ENCODE assay signal across 32 mouse cellular contexts in the genomic region with DNA sequence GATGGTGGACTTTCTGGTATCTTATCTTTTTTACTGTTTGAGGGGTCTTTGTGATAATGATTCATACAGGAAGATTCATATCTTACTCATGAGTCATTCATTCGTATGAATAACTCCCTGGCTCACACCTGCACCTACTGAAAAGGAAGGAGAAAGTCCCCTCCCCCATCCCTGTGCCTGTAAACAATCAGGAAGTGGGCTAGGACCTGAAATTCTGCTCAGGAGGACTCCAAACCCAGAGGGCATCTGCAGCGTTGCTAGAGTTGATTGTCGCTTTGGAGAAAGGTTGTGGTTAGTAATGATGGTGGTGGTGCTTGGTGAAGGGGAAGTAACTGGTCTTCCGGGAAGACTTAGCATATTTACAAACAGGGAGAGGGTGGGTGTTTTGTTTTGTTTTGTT.
DNase-seq lines count a peak whose midpoint lies in the region; ATAC-seq and TF ChIP-seq lines count a peak whose summit lies in the region.
"Had no signal": no experiment of that assay in that cellular context is flagged by ENCODE, and none has a peak within 500 bp of the region (broad histone marks: within the 10 kb centered on the region; RNA-seq: fewer than 3 reads in every experiment).

No protein-coding gene starts in this region.

- ATAC-seq in embryonic facial prominence, embryonic 14.5 days (ENCODE audit: low read depth), result no peak
- ATAC-seq in midbrain, embryonic 14.5 days (ENCODE audit: low FRiP score, low TSS enrichment), result no peak
- ATAC-seq: forebrain, embryonic 16.5 days; hindbrain, postnatal 0 days; intestine, embryonic 16.5 days; midbrain, embryonic 16.5 days; Patski had no signal

- H3K27me3 ChIP-seq in embryonic facial prominence, embryonic 14.5 days (replicated peaks; ENCODE audit: control insufficient read depth, insufficient read depth, low read length), result no peaks in the 10 kb centered on the region
- H3K27me3 ChIP-seq in embryonic facial prominence, embryonic 10.5 days (replicated peaks; ENCODE audit: low read depth, poor library complexity, severe bottlenecking), result no peaks in the 10 kb centered on the region
- no peaks in the 10 kb centered on the region for H3K27me3 ChIP-seq in thymus, adult 2 months (ENCODE audit: control insufficient read depth, insufficient read depth, low read length)
- no peaks in the 10 kb centered on the region for H3K27me3 ChIP-seq in midbrain, embryonic 14.5 days (ENCODE audit: control insufficient read depth, insufficient read depth, low read length)
- H3K27me3 ChIP-seq: embryonic facial prominence, embryonic 12.5 days; heart, embryonic 15.5 days; hindbrain, embryonic 12.5 days; limb, embryonic 12.5 days; liver, embryonic 15.5 days; neural tube, embryonic 12.5 days; Patski had no signal

- no peak overlapping the region for H3K9ac ChIP-seq in embryonic facial prominence, embryonic 14.5 days (ENCODE audit: low read depth, low read length)
- no peak overlapping the region for H3K9ac ChIP-seq in midbrain, embryonic 14.5 days (replicated peaks; ENCODE audit: low read length)
- H3K9ac ChIP-seq: embryonic facial prominence, embryonic 12.5 days; heart, embryonic 15.5 days; hindbrain, embryonic 12.5 days; limb, embryonic 12.5 days; liver, embryonic 15.5 days; lung, embryonic 14.5 days; neural tube, embryonic 12.5 days had no signal

- no peaks in the 10 kb centered on the region for H3K9me3 ChIP-seq in embryonic facial prominence, embryonic 14.5 days (ENCODE audit: control insufficient read depth, low read length)
- H3K9me3 ChIP-seq in embryonic facial prominence, embryonic 10.5 days, result no peaks in the 10 kb centered on the region
- no peaks in the 10 kb centered on the region for H3K9me3 ChIP-seq in midbrain, embryonic 14.5 days (ENCODE audit: control insufficient read depth, low read length)
- H3K9me3 ChIP-seq: embryonic facial prominence, embryonic 12.5 days; heart, embryonic 10.5 days; heart, embryonic 15.5 days; hindbrain, embryonic 12.5 days; limb, embryonic 12.5 days; liver, embryonic 15.5 days; midbrain, embryonic 10.5 days; neural tube, embryonic 12.5 days had no signal

- no peak for TF ChIP-seq CTCF in thymus, adult 2 months (IDR thresholded peaks at IDR 0.05; ENCODE audit: borderline replicate concordance, control insufficient read depth, extremely low read depth, insufficient read depth, low read length, poor library complexity)

- H3K27ac ChIP-seq in embryonic facial prominence, embryonic 14.5 days (replicated peaks; ENCODE audit: low read depth, low read length), result no peak overlapping the region
- H3K27ac ChIP-seq in embryonic facial prominence, embryonic 10.5 days (replicated peaks), result no peak overlapping the region
- H3K27ac ChIP-seq in thymus, adult 2 months (ENCODE audit: control insufficient read depth, insufficient read depth, low read length), result peak overlapping the region; percentile 65
- H3K27ac ChIP-seq in midbrain, embryonic 14.5 days (replicated peaks; ENCODE audit: low read depth, low read length), result no peak overlapping the region
- H3K27ac ChIP-seq: embryonic facial prominence, embryonic 12.5 days; gastrocnemius, adult 2 months; heart, embryonic 10.5 days; heart, embryonic 15.5 days; hindbrain, embryonic 12.5 days; hindbrain, postnatal 0 days; kidney, postnatal 0 days; limb, embryonic 12.5 days; liver, embryonic 15.5 days; midbrain, embryonic 10.5 days; neural tube, embryonic 12.5 days had no signal

- no peaks in the 10 kb centered on the region for H3K4me1 ChIP-seq in embryonic facial prominence, embryonic 14.5 days (ENCODE audit: control insufficient read depth, insufficient read depth, low read length)
- no peaks in the 10 kb centered on the region for H3K4me1 ChIP-seq in embryonic facial prominence, embryonic 10.5 days
- H3K4me1 ChIP-seq in thymus, adult 2 months (replicated peaks; ENCODE audit: control insufficient read depth, insufficient read depth, low read length), result peaks cover 5% of the 10 kb centered on the region
- no peaks in the 10 kb centered on the region for H3K4me1 ChIP-seq in midbrain, embryonic 14.5 days (ENCODE audit: control insufficient read depth, insufficient read depth, low read length)
- H3K4me1 ChIP-seq: embryonic facial prominence, embryonic 12.5 days; heart, embryonic 10.5 days; heart, embryonic 15.5 days; hindbrain, embryonic 12.5 days; limb, embryonic 12.5 days; liver, embryonic 15.5 days; midbrain, embryonic 10.5 days; neural tube, embryonic 12.5 days had no signal

- H3K36me3 ChIP-seq in embryonic facial prominence, embryonic 14.5 days (ENCODE audit: control insufficient read depth, insufficient read depth, low read length), result no peaks in the 10 kb centered on the region
- H3K36me3 ChIP-seq in embryonic facial prominence, embryonic 10.5 days (replicated peaks), result no peaks in the 10 kb centered on the region
- no peaks in the 10 kb centered on the region for H3K36me3 ChIP-seq in thymus, adult 2 months (ENCODE audit: control insufficient read depth, insufficient read depth, low read length)
- no peaks in the 10 kb centered on the region for H3K36me3 ChIP-seq in midbrain, embryonic 14.5 days (ENCODE audit: control insufficient read depth, insufficient read depth, low read length)
- H3K36me3 ChIP-seq: embryonic facial prominence, embryonic 12.5 days; heart, embryonic 10.5 days; heart, embryonic 15.5 days; hindbrain, embryonic 12.5 days; limb, embryonic 12.5 days; liver, embryonic 15.5 days; midbrain, embryonic 10.5 days; neural tube, embryonic 12.5 days had no signal

- H3K4me2 ChIP-seq in embryonic facial prominence, embryonic 14.5 days (ENCODE audit: low read depth, low read length), result no peak overlapping the region
- H3K4me2 ChIP-seq in midbrain, embryonic 14.5 days (ENCODE audit: low read length), result no peak overlapping the region
- H3K4me2 ChIP-seq: embryonic facial prominence, embryonic 12.5 days; heart, embryonic 15.5 days; hindbrain, embryonic 12.5 days; limb, embryonic 12.5 days; liver, embryonic 15.5 days; lung, embryonic 14.5 days; neural tube, embryonic 12.5 days had no signal

- no peak overlapping the region for H3K4me3 ChIP-seq in embryonic facial prominence, embryonic 14.5 days (ENCODE audit: low read depth, low read length)
- no peak overlapping the region for H3K4me3 ChIP-seq in embryonic facial prominence, embryonic 10.5 days
- H3K4me3 ChIP-seq in thymus, adult 2 months (ENCODE audit: control insufficient read depth, insufficient read depth, low read length), result no peak overlapping the region
- no peak overlapping the region for H3K4me3 ChIP-seq in midbrain, embryonic 14.5 days (replicated peaks; ENCODE audit: low read depth, low read length)
- H3K4me3 ChIP-seq: embryonic facial prominence, embryonic 12.5 days; erythroblast, embryonic 14.5 days; gastrocnemius, adult 2 months; heart, embryonic 10.5 days; heart, embryonic 15.5 days; hindbrain, embryonic 12.5 days; limb, embryonic 12.5 days; liver, embryonic 15.5 days; midbrain, embryonic 10.5 days; neural tube, embryonic 12.5 days had no signal

- peak; percentile 3 for DNase-seq in embryonic facial prominence, embryonic 14.5 days (ENCODE audit: low spot score)
- no peak for DNase-seq in embryonic facial prominence, embryonic 10.5 days (ENCODE audit: low spot score)
- DNase-seq in T-cell, adult 2 months (ENCODE audit: low spot score), result peak; percentile 2
- DNase-seq in thymus, adult 2 months, result peak; percentile 52
- DNase-seq in thymus, postnatal 36 days, result peak; percentile 28 to 47
- DNase-seq in B cell, adult 2 months, result no peak
- no peak for DNase-seq in urinary bladder, postnatal 14 days (ENCODE audit: low spot score)
- DNase-seq in midbrain, embryonic 14.5 days, result no peak
- DNase-seq: adrenal gland, postnatal 14 days; cerebellum, adult 2 months; cerebellum, postnatal 14 days; gastrocnemius, adult 2 months; kidney, adult 8-10 months; kidney, postnatal 4 days; lung, embryonic 14.5 days; right cerebral cortex, adult 18-20 months; spleen, adult 18-20 months had no signal

- no peak for TF ChIP-seq POLR2A in thymus, adult 2 months (IDR thresholded peaks at IDR 0.05; ENCODE audit: control insufficient read depth, extremely low read depth, insufficient read depth, low read length, poor library complexity)

- WGBS in embryonic facial prominence, embryonic 14.5 days, result 57% methylated on average over 4 of the region's 4 CpGs
- WGBS in embryonic facial prominence, embryonic 10.5 days, result 66% methylated on average over 4 of the region's 4 CpGs
- WGBS in thymus, adult 2 months, result 5% methylated on average over 4 of the region's 4 CpGs
- 77% methylated on average over 4 of the region's 4 CpGs for WGBS in midbrain, embryonic 14.5 days

Comparison
In these comparisons a context has a peak if more than half of its experiments do, and no peak if none do; other contexts are left out.
1. DNase-seq: peak in embryonic facial prominence, embryonic 14.5 days (single experiment), T-cell, adult 2 months (single experiment), thymus, adult 2 months (single experiment) and thymus, postnatal 36 days (2 of 2); none in embryonic facial prominence, embryonic 10.5 days (single experiment), B cell, adult 2 months (0 of 2), urinary bladder, postnatal 14 days (single experiment) and midbrain, embryonic 14.5 days (single experiment).